Mouse (Mus musculus): ENCODE results near the gene Nup107.

Nup107 gene

GRCm38 (mm10) chr10:117777501-117778327, 14.8 kb downstream of the Nup107 start:
- DNase-seq: no peak

- DNase-seq: no peak
Observed at GRCm38 (mm10) chr10:117777103-117777470, 15.4 kb downstream of the Nup107 start.

GRCm38 (mm10) chr10:117776281-117777102, 16.0 kb downstream of the Nup107 start:
- no peak for DNase-seq

- no peak for DNase-seq
Observed at GRCm38 (mm10) chr10:117775401-117776144, 16.9 kb downstream of the Nup107 start.

GRCm38 (mm10) chr10:117774817-117775120, 17.7 kb downstream of the Nup107 start:
- DNase-seq: no peak

- DNase-seq: no peak
Observed at GRCm38 (mm10) chr10:117774011-117774816, 18.3 kb downstream of the Nup107 start.

GRCm38 (mm10) chr10:117773106-117773720, 19.3 kb downstream of the Nup107 start:
- no peak for DNase-seq

- DNase-seq: no peak
Observed at GRCm38 (mm10) chr10:117772364-117773105, 20.0 kb downstream of the Nup107 start.

- DNase-seq: no peak
Observed at GRCm38 (mm10) chr10:117771131-117771510, 21.4 kb downstream of the Nup107 start.

- no peak for DNase-seq
Observed at GRCm38 (mm10) chr10:117770286-117771130, 22.0 kb downstream of the Nup107 start.

- DNase-seq: no peak
Observed at GRCm38 (mm10) chr10:117769541-117770285, 22.8 kb downstream of the Nup107 start.

- no peak for DNase-seq
Observed at GRCm38 (mm10) chr10:117768141-117768440, 24.4 kb downstream of the Nup107 start.

GRCm38 (mm10) chr10:117767286-117768140, 25.0 kb downstream of the Nup107 start:
- DNase-seq: no peak

- DNase-seq: no peak
Observed at GRCm38 (mm10) chr10:117766896-117767160, 25.7 kb downstream of the Nup107 start.

GRCm38 (mm10) chr10:117766111-117766895, 26.2 kb downstream of the Nup107 start:
- DNase-seq: no peak

GRCm38 (mm10) chr10:117765116-117765894, 27.2 kb downstream of the Nup107 start:
- no peak for DNase-seq

- DNase-seq: no peak
Observed at GRCm38 (mm10) chr10:117764598-117764997, 27.9 kb downstream of the Nup107 start.
